Mouse (Mus musculus) heart, embryonic 13.5 days (tissue): ENCODE measurements around the gene Zscan4-ps3. TPM values are rescaled to one million over a fixed set of nuclear protein-coding genes. Genes with fewer than 3 reads are reported as not detected.
"Not testable (repeated sequence)": the region's sequence is repeated elsewhere in the genome, so short reads cannot be mapped to it uniquely, and the experiment has no call there.

ENCODE experiments used
- ATAC-seq: fragments of 200-750 bp; cut with Nextera tagmentation; 2 replicates; pipeline ENCODE4 v1.8.0; 2017; ENCODE audit warnings: moderate TSS enrichment; ENCODE audit not compliant: insufficient number of reproducible peaks, low FRiP score, low TSS enrichment; ENCODE audit errors: extremely low read depth
- H3K27ac ChIP-seq: fragments of 300-500 bp; sonication (generic); replicated peaks from 2 replicates; pipeline ENCODE4 v1.5.1; 2015; ENCODE audit warnings: moderate library complexity, mild to moderate bottlenecking, inconsistent platforms
- H3K27me3 ChIP-seq: fragments of 300-500 bp; sonication (generic); replicated peaks from 2 replicates; pipeline ENCODE4 v1.6.1; 2015; ENCODE audit warnings: mild to moderate bottlenecking, inconsistent platforms
- H3K36me3 ChIP-seq: fragments of 300-500 bp; sonication (generic); 2 replicates; pipeline ENCODE4 v1.6.1; 2015; ENCODE audit warnings: mild to moderate bottlenecking, inconsistent platforms
- H3K4me1 ChIP-seq: fragments of 300-500 bp; sonication (generic); 2 replicates; pipeline ENCODE4 v1.6.1; 2015; ENCODE audit warnings: inconsistent platforms
- H3K4me2 ChIP-seq: fragments of 300-500 bp; sonication (generic); 2 replicates; pipeline ENCODE4 v1.6.1; 2015; ENCODE audit warnings: inconsistent platforms, mild to moderate bottlenecking, moderate library complexity
- H3K4me3 ChIP-seq: fragments of 300-500 bp; sonication (generic); 2 replicates; pipeline ENCODE4 v1.5.1; 2015; ENCODE audit warnings: moderate library complexity, mild to moderate bottlenecking, inconsistent platforms
- H3K9ac ChIP-seq: fragments of 300-500 bp; sonication (generic); 2 replicates; pipeline ENCODE4 v1.6.1; 2015; ENCODE audit warnings: inconsistent platforms, mild to moderate bottlenecking, moderate library complexity
- H3K9me3 ChIP-seq: fragments of 300-500 bp; sonication (generic); 2 replicates; pipeline ENCODE4 v1.6.1; 2016; ENCODE audit warnings: inconsistent platforms
- WGBS: fragments of 180-500 bp; shearing (Covaris S2); methylation state at CpG from one replicate; pipeline ENCODE4 v1.1.7; 2015; ENCODE audit warnings: mixed read lengths; 5-methylcytosine and 5-hydroxymethylcytosine counted together
- polyA plus RNA-seq: library from polyadenylated mRNA; unstranded; fragments of >200 nt; fragmentation: Nextera tagmentation; extraction: Ambion mirVana; gene quantifications from 2 replicates; pipeline ENCODE4 v1.2.1, GENCODE M21; 2015

Zscan4-ps3 gene
- polyA plus RNA-seq, result not detected in 2 replicates

- WGBS, result 64% methylated on average over 2 of the region's 2 CpGs
- H3K27me3 ChIP-seq, H3K27ac ChIP-seq, H3K4me1 ChIP-seq, H3K9me3 ChIP-seq, H3K36me3 ChIP-seq, H3K9ac ChIP-seq, ATAC-seq, H3K4me3 ChIP-seq, H3K4me2 ChIP-seq: not testable (repeated sequence)
These were observed at the start of gene Zscan4-ps3 for GRCm38 (mm10) chr7:11609008-11609407. Gene Zscan4-ps3 (plus strand): TSS chr7:11609308.

GRCm38 (mm10) chr7:11617082-11617481 is 8.0 kb downstream of the Zscan4-ps3 start:
- not testable (repeated sequence) for H3K36me3 ChIP-seq, H3K27me3 ChIP-seq, H3K9ac ChIP-seq, H3K4me2 ChIP-seq, H3K4me3 ChIP-seq, H3K4me1 ChIP-seq, H3K9me3 ChIP-seq, H3K27ac ChIP-seq, ATAC-seq
- 4% methylated on average over 8 of the region's 8 CpGs for WGBS

Other genes starting within 250 kb of the Zscan4-ps3 start
- not detected in 2 replicates for gene Zscan4f, start 211.4 kb upstream of the Zscan4-ps3 start, polyA plus RNA-seq
- not detected in 2 replicates for gene Zscan4-ps2, start 95.0 kb upstream of the Zscan4-ps3 start, polyA plus RNA-seq
- gene Vmn1r72, start 70.8 kb downstream of the Zscan4-ps3 start, polyA plus RNA-seq, result not detected in 2 replicates
- not detected in 2 replicates for gene Vmn1r73, start 121.0 kb downstream of the Zscan4-ps3 start, polyA plus RNA-seq
- gene Vmn1r74, start 224.7 kb downstream of the Zscan4-ps3 start, polyA plus RNA-seq, result not detected in 2 replicates